Mouse (Mus musculus) kidney, postnatal 36 days (tissue): ENCODE results near the gene 2410004B18Rik.
A peak's percentile ranks its signal among the peaks of the same experiment; 100 is the strongest.
"Not testable (repeated sequence)": the region's sequence is repeated elsewhere in the genome, so short reads cannot be mapped to it uniquely, and the experiment has no call there.

Experiments
- DNase-seq, 2 experiments: peaks; one replicate each; pipeline ENCODE4 v3.0.0; 2021 to 2022; ENCODE audit warnings: mixed read lengths in 2 of 2

2410004B18Rik gene

DNA sequence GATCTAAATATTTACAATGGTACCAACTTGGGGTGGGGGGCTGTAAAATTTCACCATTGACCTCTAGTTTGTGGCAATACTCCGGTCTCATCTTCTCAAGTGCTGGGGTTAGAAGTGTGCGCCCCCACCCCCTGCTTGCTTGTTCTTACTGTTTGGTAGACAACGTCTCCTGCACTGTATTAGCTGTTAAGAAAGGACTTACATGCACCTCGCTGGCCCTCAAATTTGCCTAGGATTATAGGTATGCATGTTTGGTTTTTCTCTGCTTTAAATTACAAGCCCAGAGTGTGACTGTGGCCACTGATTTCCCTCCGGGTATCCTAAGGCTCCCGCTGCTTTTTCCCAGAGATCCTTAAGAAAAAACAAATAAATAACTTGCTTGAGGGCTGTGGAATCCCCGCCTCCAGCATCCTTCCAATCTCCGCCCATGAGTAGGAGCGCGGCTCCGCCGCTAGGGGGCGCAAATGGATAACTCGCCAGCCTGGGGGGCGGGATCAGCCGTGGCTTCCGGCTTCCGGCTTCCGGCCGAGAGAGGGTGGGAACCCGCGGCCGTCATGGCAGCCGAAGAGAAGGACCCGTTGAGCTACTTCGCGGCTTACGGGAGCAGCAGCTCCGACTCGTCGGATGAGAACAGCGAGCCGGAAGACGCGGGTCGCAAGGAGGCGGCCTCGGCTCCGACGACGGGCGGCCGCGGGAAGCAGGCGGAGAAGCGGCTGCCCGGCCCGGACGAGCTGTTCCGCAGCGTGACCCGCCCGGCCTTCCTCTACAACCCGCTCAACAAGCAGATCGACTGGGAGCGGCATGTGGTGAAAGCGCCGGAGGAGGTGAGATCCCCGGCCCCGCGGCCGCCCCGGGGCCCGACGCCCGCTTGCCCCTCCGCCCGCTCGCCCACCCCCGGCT is at the start of gene 2410004B18Rik:
Gene 2410004B18Rik, plus strand, starts transcription at position 510 of the 900 bp plus-strand sequence.
- DNase-seq = peak; percentile 91 to 96

DNA sequence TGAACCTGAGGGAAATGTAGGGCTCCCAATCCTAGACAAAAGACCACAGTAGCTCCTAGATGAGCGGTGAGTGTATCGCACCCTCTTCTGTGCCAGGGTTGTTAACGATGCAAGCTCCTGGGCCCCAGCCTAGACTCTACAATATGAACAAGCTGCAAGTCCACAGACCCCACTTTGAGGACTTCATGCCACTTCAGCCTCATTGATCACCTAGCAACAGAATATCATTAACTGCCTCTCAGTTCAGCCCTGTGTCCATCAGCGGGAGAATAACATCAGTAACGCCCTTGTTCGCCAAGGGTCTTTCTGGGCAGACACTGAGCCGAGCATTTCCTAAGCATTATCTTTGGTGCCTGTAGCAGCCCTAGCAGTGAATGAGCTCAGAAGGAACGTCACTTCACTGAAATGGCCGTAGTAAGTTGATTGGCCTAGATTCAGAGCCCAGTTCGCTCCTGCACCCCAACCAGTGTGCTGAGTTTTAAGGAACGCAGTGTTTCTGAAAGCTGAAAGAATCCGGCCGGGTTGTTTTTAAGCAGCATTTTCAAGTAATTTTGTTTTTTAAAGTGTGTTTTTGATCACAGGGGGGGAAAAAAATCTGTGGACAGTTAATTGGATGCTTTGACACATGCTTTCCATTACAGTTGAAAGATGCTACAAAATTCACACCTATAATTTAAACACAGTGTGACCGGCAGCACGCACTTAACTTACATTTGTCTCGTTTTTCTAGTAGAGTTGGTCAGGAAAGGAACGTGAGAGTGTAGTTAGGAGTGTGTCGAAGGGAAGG is 47.3 kb upstream of the 2410004B18Rik start:
- no peak for DNase-seq

DNA sequence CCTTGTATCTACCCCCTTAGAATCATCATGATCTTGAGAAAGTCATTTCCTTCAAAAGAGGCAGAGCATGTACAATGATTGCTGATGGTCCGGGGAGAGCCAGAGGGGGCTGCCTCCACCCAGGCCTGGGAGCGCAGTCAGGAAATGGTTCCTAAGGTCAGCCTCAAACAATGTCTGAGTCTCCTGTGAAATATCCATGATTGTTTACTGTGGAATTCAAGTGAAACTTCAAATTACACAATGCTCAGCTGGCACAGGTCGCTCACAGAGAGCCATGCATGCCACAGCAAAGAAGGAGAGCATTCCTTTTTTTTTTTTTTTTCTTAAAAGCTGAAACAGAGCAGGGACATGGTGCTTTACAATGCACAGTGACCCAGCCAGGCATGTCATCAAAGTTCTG is 45.4 kb upstream of the 2410004B18Rik start:
- DNase-seq = no peak

DNA sequence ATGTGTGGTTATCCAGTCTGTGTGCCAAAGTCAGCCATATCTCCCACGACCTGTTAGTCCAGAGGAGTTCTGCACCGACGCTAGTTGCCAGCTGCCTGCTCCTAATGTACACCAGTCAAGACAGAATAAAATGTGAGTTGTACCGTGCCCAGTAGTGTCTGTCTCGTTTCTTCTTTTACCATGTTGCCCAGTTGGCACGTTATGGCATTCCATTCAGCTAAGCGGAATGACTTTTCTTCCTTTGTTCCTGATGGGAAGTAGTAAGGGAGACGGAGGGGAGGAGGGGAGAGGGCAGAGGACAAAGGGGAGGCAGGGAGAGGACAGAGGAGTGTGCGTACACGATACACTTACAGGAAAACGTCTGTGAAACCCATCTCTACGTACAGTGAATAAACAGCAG is 43.7 kb upstream of the 2410004B18Rik start:
- DNase-seq = no peak

DNA sequence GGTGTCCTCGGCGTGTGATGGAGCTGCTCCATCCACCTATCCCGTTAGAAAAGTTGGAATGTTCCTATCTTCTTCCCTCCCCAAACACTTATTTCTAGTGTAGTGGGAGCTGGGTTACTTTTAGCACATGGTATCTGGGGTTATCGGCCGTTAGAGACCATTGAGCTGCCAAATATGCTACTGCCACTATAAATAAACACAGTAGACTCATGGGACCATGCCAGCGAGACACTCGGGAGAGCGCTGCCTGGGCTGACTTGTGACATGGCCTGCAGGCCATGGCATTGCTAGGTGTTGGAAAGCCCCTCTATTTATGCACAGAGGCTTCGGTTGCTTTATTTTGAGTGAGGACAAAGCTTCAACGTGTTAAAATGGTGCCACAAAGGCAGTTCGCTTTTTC is 40.1 kb upstream of the 2410004B18Rik start:
- DNase-seq = no peak

DNA sequence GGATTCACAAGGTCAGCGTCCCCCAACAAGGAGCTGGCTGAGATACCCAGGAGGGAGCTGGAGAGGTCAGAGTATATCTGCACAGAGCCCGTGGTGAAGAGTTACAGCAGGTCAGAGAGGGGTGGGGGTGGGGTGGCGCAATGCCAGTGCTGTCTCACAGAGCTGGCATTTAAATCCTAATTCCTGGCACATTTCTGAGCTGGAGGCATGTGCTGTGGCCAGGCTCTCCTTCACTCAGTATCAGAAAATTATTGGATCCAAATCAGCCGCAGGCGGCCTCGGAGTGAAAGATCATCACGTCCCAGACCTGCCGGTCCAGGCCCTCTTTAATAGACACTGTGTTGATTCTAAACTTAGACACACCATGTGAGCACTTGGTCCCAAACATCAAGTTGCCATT is 38.0 kb upstream of the 2410004B18Rik start:
- peak in 1 of 2 experiments; percentile 21 for DNase-seq

DNA sequence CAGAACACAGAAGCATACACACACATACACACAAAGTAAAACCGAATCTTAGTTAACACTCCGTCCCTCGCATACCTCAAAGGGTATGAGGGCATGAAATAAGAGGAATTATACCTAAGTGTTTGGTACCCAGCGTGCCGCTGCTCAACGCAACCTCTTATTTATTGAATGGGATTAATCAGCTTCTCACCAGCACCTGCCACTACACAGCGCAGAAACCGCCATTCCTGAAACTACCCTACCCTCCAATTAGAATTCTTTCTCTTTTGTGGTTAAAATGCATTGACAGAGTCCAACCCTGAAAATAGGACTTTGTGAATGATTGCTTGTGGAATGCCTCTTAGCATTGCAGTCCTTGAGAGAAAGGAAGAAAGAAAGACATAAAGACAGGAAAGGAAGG is 34.3 kb upstream of the 2410004B18Rik start:
- no peak for DNase-seq

DNA sequence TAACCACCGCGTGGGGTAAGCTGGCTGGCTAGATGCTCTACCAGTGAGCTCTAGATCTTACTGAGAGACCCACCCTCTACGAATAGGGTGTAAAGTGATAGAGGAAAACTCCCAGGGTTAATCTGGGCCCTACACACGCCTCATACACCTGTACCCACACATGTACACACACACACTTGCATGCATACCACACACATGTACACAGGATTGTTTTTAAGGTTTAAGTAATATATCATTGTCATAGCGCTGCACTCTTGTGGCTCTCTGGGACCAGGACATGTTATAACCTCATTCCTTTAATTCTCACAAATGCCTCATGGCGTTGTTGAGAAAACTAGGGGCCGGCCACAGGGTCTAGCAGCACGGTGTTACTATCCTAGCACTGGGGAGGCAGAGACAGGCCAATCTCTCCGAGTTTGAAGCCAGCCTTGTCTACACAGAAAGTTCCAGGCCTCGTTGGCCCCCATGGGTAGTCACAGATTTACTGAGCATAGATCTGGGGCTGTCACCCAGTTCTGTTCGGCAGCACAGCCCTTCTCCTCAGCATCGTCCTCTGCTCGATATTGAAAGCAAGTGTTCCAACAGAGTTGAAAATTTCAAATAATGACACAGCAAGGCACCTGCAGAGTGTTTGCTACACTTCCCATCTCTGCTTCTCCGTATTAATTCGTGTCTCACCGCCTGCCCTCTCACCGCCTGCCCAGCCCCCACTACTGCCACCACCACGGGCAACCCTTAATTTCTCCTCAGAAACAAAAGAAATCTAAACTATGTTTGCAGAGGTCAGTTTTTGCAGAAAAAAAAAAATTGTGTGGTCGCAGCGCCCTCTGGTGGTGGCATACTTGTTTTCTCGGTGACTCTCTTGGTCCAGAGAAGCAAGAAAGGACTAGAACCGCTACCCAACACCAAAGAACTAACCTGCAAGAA is 32.7 kb upstream of the 2410004B18Rik start:
- DNase-seq = peak; percentile 49 to 86

DNA sequence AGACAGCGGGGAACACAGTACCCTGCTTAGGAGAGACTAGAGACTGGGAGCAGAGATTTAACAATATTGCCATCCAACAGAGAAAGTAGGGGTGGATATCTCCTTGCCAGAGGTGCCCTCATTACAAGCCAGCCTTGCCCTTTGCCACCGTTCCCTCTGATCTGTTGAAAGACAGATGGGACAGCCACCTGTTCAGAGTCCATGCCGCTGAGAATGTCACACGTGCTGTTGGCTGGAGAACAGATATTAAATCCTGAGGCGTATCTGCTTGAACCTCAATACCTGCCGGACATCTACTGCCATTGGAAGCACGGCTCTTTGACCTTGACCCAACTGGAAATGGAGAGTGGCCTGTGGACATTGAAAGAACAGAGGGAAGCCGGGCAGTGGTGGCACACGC is 31.2 kb upstream of the 2410004B18Rik start:
- peak in 1 of 2 experiments; percentile 24 for DNase-seq

DNA sequence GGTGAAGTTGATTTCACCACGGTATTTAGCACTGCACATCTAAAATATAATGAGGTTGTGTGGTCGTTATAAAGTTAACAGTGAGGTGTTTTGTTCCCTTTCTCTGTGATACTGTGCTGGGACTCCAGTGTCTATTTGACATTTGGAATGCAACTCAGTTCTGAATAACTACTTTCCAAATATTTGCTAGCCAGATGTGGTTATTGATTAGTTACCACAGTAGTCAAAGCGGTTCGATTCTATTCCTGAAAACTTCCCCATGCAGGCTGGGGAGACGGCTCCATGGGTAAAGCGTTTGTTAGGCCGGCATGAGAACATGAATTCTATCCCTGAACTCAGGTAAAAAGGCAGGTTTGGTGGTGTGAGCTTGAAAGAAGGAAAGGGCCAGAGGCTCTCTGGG is 25.3 kb upstream of the 2410004B18Rik start:
- DNase-seq = no peak

DNA sequence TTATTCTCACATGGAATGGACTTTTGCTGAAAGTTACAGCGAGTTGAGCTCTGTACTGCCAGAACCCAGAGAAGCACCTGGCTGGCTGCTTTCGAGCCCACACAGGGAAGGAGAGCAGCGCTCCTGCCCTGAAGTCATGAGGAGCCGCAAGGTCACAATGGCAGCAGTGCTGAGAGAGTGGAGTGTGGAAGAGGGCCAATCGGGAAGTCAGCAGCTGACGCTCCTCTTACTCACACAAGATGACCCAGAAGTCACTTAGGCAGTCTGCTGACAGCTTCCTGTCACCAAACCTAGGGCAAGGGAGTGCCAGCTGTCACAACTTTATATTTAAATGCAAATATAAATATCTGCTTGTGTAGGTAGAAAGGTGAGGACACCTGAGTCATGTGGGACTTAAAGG is 24.6 kb upstream of the 2410004B18Rik start:
- peak in 1 of 2 experiments; percentile 18 for DNase-seq

DNA sequence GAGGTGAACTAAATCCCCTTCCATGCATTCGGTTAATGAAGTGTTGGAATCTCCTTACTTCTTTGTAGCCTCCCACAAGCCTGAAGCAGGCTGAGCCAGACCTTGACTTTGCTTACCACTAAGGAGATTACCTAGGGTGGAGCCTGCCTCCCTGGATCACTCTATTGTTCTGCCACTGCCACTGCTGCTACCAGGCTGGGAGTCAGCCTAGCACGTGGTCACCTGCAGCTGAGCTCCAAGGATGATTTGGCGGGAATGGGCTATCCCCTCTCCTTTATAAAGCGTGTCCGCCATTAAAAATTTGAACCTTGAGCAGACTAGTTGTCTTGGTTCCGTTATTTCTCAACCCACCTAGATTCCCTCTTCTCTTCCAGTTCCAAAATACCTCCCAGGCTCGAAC is 23.9 kb upstream of the 2410004B18Rik start:
- not testable (repeated sequence) for DNase-seq

DNA sequence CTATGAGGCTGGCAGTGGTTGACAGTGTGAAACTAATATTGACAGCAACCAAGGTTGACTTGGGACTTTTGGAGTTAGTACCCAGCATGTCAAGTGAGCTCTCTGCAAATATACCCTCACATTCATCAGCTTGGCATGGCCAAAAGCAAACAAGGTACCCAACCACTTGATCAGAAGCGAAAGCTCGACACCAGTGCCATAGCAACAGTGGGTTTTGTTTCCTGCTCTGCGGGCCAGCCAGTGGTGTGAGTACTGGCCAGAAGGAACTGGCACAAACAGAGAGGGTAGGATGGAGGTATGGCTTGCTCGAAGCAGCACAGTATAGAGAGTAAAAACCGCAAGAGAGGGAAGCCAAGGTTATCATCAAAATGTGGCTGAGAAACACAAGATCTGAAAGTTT is 21.4 kb upstream of the 2410004B18Rik start:
- DNase-seq = no peak

DNA sequence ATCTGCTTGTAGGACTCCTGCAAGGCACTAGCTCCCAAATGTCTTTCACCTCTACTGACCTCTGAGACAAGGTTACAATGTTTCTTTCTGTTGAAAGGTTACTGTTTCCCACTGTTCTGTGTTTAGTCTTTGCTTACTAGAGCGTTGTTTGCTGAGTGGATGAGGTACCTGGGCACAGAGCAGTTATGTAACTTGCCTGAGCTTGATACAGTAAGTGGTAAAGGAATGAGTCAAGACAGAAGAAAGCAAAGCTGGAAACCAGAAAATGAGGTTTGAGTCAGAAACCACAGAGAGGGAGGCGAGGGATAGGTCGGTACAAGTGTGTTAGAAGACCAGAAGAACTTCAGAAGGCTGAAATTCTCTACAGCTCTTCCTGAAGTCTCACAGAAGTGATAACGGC is 21.0 kb upstream of the 2410004B18Rik start:
- DNase-seq = no peak

DNA sequence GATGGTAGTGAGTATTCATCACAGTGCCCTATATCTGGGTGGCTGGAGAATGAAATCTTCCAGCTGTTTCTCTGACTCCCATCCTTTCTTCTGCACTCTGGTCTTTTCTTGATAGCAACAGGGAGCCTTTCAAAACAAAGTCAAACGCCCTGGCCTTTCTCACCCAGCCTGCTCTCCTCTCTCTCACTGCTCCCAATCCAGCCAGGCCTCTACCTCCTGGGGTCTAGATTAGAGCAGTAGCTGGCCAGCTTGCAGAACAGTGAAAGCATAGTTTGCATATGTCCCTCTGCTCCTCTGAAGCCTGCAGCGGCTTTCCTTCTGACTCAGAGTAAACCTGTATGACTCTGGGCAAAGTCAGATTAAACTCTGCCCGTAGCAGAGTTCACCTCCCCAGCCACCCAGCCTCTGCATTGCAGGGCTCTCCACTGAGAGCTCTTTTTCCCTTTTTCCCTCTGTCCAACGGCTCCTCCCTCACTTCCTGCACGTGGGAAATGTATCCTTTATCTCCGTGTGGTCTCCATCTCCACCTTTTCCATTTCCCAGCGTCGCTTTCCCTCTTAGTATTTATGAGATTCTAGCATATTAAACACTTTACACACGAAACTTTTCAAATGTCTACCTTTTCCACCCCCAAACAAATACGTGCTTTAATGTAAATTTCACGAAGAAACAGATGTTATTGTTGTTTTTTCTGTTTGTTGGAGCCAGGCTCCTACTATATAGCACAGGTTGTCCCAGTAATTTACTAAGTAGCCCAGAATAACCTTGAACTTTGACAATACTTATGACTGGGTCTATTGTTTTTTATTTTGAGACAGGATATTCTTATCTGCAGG is 15.6 kb upstream of the 2410004B18Rik start, which contains the start of gene Bcl10:
Gene Bcl10, plus strand, starts transcription at position 786 of the 836 bp plus-strand sequence.
- DNase-seq = peak in 1 of 2 experiments; percentile 32

DNA sequence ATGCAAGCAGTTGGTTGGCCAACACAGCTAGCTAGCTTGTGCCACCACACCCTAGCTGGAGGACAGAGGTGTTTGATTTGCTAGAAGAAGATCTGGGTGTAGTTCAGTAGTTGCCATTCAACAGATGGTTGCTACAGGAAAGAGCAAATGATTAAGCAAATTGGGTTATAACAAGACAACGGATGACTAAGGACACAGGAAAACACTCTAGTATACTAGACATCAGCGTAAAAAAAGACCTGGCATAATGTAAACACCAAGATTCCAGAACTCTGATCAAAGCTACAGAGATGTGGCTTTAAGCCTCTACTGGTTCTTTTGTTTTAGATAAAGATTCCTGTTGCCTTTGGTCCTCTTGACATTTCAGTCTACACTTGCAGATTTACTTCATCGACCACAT is 14.8 kb upstream of the 2410004B18Rik start:
- DNase-seq = no peak

DNA sequence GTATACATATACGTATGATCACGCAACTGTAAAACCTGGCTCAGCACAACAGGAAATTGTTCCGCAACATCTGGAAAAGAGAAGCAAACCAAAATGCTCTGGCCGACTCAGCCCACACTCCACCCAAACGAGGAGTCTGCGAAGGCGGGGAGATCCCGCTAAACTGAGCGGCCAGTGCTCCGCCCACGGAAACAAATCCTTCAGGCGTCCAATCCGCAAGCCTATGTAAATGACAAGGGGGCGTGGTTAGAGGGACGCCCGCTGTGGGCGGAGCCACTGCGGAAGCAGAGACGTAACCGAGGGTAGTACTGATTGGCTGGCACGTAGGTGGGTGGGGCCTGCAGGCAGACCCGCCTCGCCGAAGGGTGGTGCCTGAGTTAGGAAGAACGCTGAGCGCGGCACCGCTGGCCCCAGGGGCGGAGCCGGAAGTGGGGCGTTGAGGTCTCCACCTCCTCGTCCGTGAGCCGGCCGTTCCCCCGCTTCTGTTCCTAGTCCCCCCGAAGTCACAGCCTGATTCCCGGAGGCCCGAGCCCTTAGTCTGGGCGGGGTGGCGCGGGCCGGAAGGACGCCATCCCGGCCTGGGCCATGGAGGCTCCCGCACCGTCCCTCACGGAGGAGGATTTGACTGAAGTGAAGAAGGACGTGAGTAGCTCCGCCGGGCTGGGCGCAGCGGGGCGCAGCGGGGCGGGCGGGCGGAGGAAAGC is 13.8 kb upstream of the 2410004B18Rik start:
- peak; percentile 100 for DNase-seq

DNA sequence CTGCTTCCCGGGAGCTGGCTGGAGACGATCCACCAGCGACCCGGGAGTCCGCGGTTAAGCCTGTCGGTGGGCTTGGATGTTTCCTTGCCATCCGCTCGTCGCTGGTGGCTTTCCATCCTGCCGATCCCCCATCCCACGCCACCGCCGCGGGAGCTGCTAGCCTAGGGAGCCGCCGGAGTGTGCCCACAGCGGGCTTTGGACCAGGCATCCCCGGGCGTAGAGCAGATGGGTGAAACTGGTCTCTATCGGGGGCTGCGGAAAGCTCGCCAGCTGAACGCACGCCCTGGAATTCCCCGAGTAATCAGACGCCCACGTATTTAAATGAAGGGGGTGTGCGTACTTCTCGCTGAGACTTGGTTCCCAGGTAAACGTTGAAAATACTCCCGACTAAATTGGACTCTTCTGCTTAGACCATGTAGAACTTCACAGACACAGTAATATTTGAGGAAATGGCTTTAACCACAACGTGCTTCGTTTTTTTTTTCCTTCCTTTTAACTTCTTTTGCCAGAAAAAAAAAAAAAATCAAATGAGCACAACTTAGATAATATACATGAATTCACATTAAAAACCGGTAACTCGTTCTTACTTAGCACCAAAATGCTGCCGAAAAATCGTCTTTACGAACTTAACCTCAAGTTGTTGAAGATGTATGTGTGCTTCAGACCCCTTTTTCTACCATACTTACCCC is 13.0 kb upstream of the 2410004B18Rik start:
- peak; percentile 35 to 65 for DNase-seq

DNA sequence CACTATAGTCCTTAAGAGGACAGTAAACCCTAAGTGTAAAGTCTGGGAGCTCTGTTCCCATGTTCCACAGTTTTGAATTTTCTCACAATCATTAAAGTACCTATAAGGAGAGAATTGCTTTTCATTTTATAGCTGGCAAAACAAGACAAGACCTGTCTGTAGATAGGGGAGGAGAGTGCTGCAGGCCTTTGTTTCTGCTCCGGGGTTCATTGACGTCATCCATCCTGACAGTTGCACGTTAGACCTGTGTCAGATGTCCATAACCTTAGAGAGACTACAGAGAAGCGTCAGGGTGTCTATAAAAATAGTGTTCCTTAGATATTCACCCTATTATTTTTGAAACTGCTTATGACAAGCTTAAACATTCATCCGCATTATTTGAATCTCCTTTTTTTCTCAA is 12.3 kb upstream of the 2410004B18Rik start:
- no peak for DNase-seq
